Mouse (Mus musculus): ENCODE measurements around the gene Cep170b. TPM values are rescaled to one million over a fixed set of nuclear protein-coding genes. Genes with fewer than 3 reads are reported as not detected.

Cep170b gene
- 2.9 TPM for polyA plus RNA-seq (2017; shearing (Covaris generic))

DNA sequence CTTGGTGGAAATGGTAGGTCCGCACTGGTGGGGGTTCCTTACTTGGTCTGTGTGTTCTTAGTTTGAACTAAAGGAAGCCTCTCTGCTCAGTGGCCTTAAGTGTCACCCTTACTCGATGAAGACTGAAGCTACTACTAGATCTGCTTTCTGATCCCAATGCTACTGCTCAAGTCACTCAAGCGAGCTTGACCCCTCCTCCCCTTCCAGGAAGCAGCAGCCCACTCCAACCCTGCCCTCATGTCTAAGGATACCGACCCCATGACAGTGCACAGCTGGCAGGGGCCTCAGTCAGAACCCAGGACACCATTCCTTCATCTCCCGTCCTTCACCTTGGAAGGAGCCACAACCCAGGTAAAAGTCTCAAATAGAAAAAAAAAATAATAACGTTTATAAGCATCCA, at the start of gene Cep170b:
TSS of gene Cep170b (plus strand) at position 240 of the 400 bp plus-strand sequence.

DNA sequence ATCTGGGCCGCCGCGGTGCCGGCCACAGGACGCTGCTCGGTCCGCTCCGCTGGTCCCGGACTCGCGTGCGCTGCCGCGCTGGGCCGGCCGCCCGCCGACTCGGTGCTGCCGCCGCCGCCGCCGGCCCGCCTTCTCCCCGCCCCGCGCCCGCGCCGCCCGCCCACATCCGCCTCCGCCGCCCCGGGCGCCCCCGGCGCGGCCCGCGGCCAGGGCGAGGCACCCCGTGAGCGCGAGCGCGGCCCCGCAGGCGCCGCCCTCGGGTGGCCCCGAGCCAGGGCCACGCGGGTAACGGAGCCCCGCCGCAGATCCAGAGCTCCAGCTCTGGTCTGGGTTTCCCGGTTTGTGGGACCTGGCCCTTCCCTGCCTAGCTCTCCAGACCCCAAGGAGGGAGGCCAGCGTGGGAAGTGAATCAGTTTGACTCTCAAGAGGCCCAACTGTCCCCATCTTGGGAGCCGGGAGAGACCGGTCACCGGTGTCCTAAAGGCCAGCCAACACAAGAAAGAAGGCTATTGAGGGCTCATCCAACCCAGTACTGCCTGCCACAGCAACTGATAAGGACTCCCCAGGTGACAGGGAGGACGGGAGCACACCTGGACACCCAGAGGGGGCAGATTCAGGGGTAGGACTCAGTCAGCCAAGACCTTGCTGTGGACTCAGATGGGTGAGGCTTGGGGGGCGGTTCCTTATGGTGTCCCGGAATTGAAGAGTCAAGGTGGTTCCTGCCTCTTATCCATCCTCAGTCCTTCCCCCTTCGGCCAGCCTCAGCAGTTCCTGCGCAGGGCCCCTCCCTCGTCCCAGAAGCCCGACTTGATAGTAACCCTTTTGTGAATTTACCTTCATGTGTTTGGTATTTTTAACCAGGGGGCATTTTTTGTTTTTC, 45.9 kb upstream of the Cep170b start, which contains the start of gene Akt1:
TSS of gene Akt1 (minus strand) at position 753 of the 880 bp plus-strand sequence.

DNA sequence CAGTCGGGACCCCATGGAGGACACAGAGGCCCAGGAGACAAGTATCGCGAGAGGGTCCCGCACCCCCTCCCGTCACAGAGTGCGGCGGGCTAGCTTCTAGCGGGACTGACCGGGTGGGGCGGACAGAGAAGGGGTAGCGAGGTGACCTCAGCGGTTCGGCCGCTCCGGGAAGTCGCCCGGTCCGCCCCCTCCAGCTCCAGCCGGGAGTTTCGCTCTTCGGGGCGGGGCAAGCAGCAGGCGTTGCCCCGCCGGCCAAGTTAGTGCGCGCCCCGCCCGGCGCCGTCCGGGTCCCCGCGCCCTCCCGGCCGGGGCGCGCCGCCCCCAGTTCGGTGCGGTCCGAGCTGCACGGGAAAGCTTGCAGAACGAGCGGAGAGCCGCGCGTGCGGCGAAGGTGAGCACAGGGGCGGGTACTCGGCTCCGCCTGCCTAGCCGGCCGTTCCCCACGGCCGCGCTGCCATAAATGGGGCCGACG, 41.7 kb upstream of the Cep170b start, which contains the start of gene Zbtb42:
TSS of gene Zbtb42 (plus strand) at position 274 of the 472 bp plus-strand sequence.

DNA sequence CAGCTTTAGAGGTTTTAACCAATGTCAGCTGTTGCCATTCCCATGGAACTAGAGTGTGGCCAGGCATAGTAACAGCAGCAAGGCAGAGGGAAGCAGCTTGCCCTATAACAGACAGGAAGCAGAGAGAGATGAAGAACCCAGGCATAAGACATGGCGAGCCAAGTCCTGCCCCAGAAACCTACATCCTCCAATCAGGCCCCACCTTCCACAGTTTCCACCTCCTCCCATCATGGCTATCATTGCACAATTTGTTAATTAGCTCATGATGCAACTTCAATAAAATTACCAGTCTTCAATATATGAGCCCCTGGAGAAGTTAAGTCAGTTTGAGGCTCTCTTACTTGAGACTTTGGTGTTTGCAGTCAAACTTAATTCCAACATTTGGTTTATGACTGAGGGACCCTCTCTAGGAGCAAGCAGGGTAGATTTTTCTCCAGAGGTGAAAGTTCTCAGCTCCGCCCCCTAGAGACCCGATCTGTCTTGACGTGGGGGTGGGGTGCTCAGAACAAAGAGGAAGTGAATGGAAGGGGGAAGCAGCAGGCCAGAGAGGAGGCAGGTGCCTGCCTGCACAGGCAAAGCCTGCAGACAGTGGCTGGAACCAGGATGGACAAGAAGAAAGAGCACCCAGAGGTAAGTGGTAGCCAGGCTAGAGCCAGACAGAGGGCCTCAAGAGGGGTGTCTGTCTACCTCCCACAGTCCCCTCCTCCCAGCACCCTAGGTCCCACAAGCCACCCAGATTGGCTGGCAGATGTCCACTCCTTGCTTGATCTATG, 40.1 kb downstream of the Cep170b start, which contains the start of gene Pld4:
TSS of gene Pld4 (plus strand) at position 502 of the 773 bp plus-strand sequence.

Other genes starting within 250 kb of the Cep170b start
- not detected for gene A530016L24Rik, start 231.0 kb upstream of the Cep170b start, polyA plus RNA-seq (2017; shearing (Covaris generic))
- not detected for gene Tmem179, start 203.7 kb upstream of the Cep170b start, polyA plus RNA-seq (2017; shearing (Covaris generic))
- gene Inf2, start 131.7 kb upstream of the Cep170b start, polyA plus RNA-seq (2017; shearing (Covaris generic)): 13.5 TPM
- gene Adssl1, start 100.4 kb upstream of the Cep170b start, polyA plus RNA-seq (2017; shearing (Covaris generic)): 4.3 TPM
- gene Siva1, start 75.8 kb upstream of the Cep170b start, polyA plus RNA-seq (2017; shearing (Covaris generic)): 40.4 TPM
- 7.2 TPM for gene Akt1, start 45.6 kb upstream of the Cep170b start, polyA plus RNA-seq (2017; shearing (Covaris generic))
- 2.2 TPM for gene Zbtb42, start 41.6 kb upstream of the Cep170b start, polyA plus RNA-seq (2017; shearing (Covaris generic))
- gene Pld4, start 40.2 kb downstream of the Cep170b start, polyA plus RNA-seq (2017; shearing (Covaris generic)): 4.9 TPM
- gene Ahnak2, start 82.2 kb downstream of the Cep170b start, polyA plus RNA-seq (2017; shearing (Covaris generic)): not detected
- gene Clba1, start 88.5 kb downstream of the Cep170b start, polyA plus RNA-seq (2017; shearing (Covaris generic)): 0.40 TPM
- gene Cdca4, start 109.0 kb downstream of the Cep170b start, polyA plus RNA-seq (2017; shearing (Covaris generic)): 92.9 TPM
- 32.8 TPM for gene Gpr132, start 147.8 kb downstream of the Cep170b start, polyA plus RNA-seq (2017; shearing (Covaris generic))
- 2.0 TPM for gene Jag2, start 209.3 kb downstream of the Cep170b start, polyA plus RNA-seq (2017; shearing (Covaris generic))
- 46.4 TPM for gene Nudt14, start 221.7 kb downstream of the Cep170b start, polyA plus RNA-seq (2017; shearing (Covaris generic))